Mouse (Mus musculus): ENCODE data around the gene Pcca. TPM values are rescaled to one million over a fixed set of nuclear protein-coding genes. Genes with fewer than 3 reads are reported as not detected.

Pcca gene
- polyA plus RNA-seq, 1 experiment from 2014 or later, result 34.6 TPM

GRCm38 (mm10) chr14:122651681-122652080 lies 117.6 kb downstream of the Pcca start:
- Histone ChIP-seq H3K4me3 (replicated peaks; ENCODE audit: low read length) (no peak overlapping the region), H3K27me3 (ENCODE audit: control insufficient read depth, insufficient read depth, low read length) (no peaks in the 10 kb centered on the region), H3K36me3 (replicated peaks; ENCODE audit: control insufficient read depth, insufficient read depth) (no peaks in the 10 kb centered on the region), H3K9ac (no peak overlapping the region), H3K27ac (no peak overlapping the region), H3K4me2 (replicated peaks) (no peak overlapping the region), H3K4me1 (replicated peaks; ENCODE audit: control insufficient read depth, insufficient read depth, low read length) (no peaks in the 10 kb centered on the region), H3K9me3 (ENCODE audit: control insufficient read depth, low read length) (no peaks in the 10 kb centered on the region)
- WGBS, result 95% methylated on average over 2 of the region's 2 CpGs
- DNase-seq (ENCODE audit: low spot score), result no peak
- no peak for ATAC-seq (ENCODE audit: low FRiP score)

- ATAC-seq (ENCODE audit: low FRiP score), result no peak
- WGBS, result 83% methylated on average over 3 of the region's 3 CpGs
Measured at GRCm38 (mm10) chr14:122675661-122676060, 141.5 kb downstream of the Pcca start.

GRCm38 (mm10) chr14:122683645-122684044 lies 149.5 kb downstream of the Pcca start:
- no peaks in the 10 kb centered on the region for H3K9me3 ChIP-seq (ENCODE audit: control insufficient read depth, low read length)
- ATAC-seq (ENCODE audit: low FRiP score) (no peak), DNase-seq (ENCODE audit: low spot score) (no peak)
- no peaks in the 10 kb centered on the region for H3K27me3 ChIP-seq (ENCODE audit: control insufficient read depth, insufficient read depth, low read length)
- no peak overlapping the region for H3K27ac ChIP-seq
- H3K4me1 ChIP-seq (replicated peaks; ENCODE audit: control insufficient read depth, insufficient read depth, low read length), result peaks cover 11% of the 10 kb centered on the region
- no peak overlapping the region for H3K4me3 ChIP-seq (replicated peaks; ENCODE audit: low read length)
- H3K4me2 ChIP-seq (replicated peaks), result no peak overlapping the region
- H3K9ac ChIP-seq, result no peak overlapping the region
- WGBS, result 78% methylated on average over 1 of the region's 1 CpGs
- no peaks in the 10 kb centered on the region for H3K36me3 ChIP-seq (replicated peaks; ENCODE audit: control insufficient read depth, insufficient read depth)

More at GRCm38 (mm10) chr14:122675661-122676060, 141.5 kb downstream of the Pcca start:
- Histone ChIP-seq H3K4me2 (replicated peaks) (no peak overlapping the region), H3K4me3 (replicated peaks; ENCODE audit: low read length) (no peak overlapping the region), H3K27ac (no peak overlapping the region), H3K27me3 (ENCODE audit: control insufficient read depth, insufficient read depth, low read length) (no peaks in the 10 kb centered on the region), H3K9ac (no peak overlapping the region), H3K4me1 (replicated peaks; ENCODE audit: control insufficient read depth, insufficient read depth, low read length) (no peaks in the 10 kb centered on the region), H3K36me3 (replicated peaks; ENCODE audit: control insufficient read depth, insufficient read depth) (no peaks in the 10 kb centered on the region), H3K9me3 (ENCODE audit: control insufficient read depth, low read length) (no peaks in the 10 kb centered on the region)
- DNase-seq (ENCODE audit: low spot score), result no peak

- WGBS, result 66% methylated on average over 4 of the region's 4 CpGs
- Histone ChIP-seq H3K4me1 (replicated peaks; ENCODE audit: control insufficient read depth, insufficient read depth, low read length) (peaks cover 11% of the 10 kb centered on the region), H3K9ac (no peak overlapping the region), H3K36me3 (replicated peaks; ENCODE audit: control insufficient read depth, insufficient read depth) (no peaks in the 10 kb centered on the region), H3K4me2 (replicated peaks) (no peak overlapping the region), H3K27me3 (ENCODE audit: control insufficient read depth, insufficient read depth, low read length) (no peaks in the 10 kb centered on the region), H3K9me3 (ENCODE audit: control insufficient read depth, low read length) (no peaks in the 10 kb centered on the region), H3K27ac (0 out of 2 replicates have a peak overlapping the region, but pooled peaks have one; percentile 21), H3K4me3 (replicated peaks; ENCODE audit: low read length) (no peak overlapping the region)
- peak; percentile 74 for ATAC-seq (ENCODE audit: low FRiP score)
- DNase-seq (ENCODE audit: low spot score), result peak; percentile 36
Measured at GRCm38 (mm10) chr14:122684250-122684649, 150.1 kb downstream of the Pcca start.

- Histone ChIP-seq H3K9ac (no peak overlapping the region), H3K4me2 (replicated peaks) (no peak overlapping the region), H3K4me3 (replicated peaks; ENCODE audit: low read length) (no peak overlapping the region), H3K27ac (0 out of 2 replicates have a peak overlapping the region, but pooled peaks have one; percentile 29), H3K4me1 (replicated peaks; ENCODE audit: control insufficient read depth, insufficient read depth, low read length) (peaks cover 11% of the 10 kb centered on the region), H3K36me3 (replicated peaks; ENCODE audit: control insufficient read depth, insufficient read depth) (no peaks in the 10 kb centered on the region), H3K27me3 (ENCODE audit: control insufficient read depth, insufficient read depth, low read length) (no peaks in the 10 kb centered on the region), H3K9me3 (ENCODE audit: control insufficient read depth, low read length) (no peaks in the 10 kb centered on the region)
- peak; percentile 70; the same call in 1 of the 2 replicates for ATAC-seq (ENCODE audit: low FRiP score)
- DNase-seq (ENCODE audit: low spot score), result peak; percentile 53
- WGBS, result 23% methylated on average over 2 of the region's 2 CpGs
Measured at GRCm38 (mm10) chr14:122684811-122685210, 150.7 kb downstream of the Pcca start.

- no peak overlapping the region for H3K27ac ChIP-seq
- no peak overlapping the region for H3K4me3 ChIP-seq (replicated peaks; ENCODE audit: low read length)
- no peak overlapping the region for H3K9ac ChIP-seq
- 50% methylated on average over 7 of the region's 7 CpGs for WGBS
- no peaks in the 10 kb centered on the region for H3K27me3 ChIP-seq (ENCODE audit: control insufficient read depth, insufficient read depth, low read length)
- no peaks in the 10 kb centered on the region for H3K36me3 ChIP-seq (replicated peaks; ENCODE audit: control insufficient read depth, insufficient read depth)
- ATAC-seq (ENCODE audit: low FRiP score), result peak; percentile 46; the same call in 1 of the 2 replicates
- DNase-seq (ENCODE audit: low spot score), result no peak
- H3K9me3 ChIP-seq (ENCODE audit: control insufficient read depth, low read length), result no peaks in the 10 kb centered on the region
- no peak overlapping the region for H3K4me2 ChIP-seq (replicated peaks)
- H3K4me1 ChIP-seq (replicated peaks; ENCODE audit: control insufficient read depth, insufficient read depth, low read length), result peaks cover 11% of the 10 kb centered on the region
Measured at GRCm38 (mm10) chr14:122687398-122687797, 153.3 kb downstream of the Pcca start.

GRCm38 (mm10) chr14:122688378-122688777 lies 154.3 kb downstream of the Pcca start:
- no peaks in the 10 kb centered on the region for H3K27me3 ChIP-seq (ENCODE audit: control insufficient read depth, insufficient read depth, low read length)
- DNase-seq (ENCODE audit: low spot score), result no peak

GRCm38 (mm10) chr14:122689136-122689815 lies 155.2 kb downstream of the Pcca start:
- ATAC-seq (ENCODE audit: low FRiP score), result no peak

More at GRCm38 (mm10) chr14:122688378-122688777, 154.3 kb downstream of the Pcca start:
- no peak overlapping the region for H3K4me3 ChIP-seq (replicated peaks; ENCODE audit: low read length)
- no peaks in the 10 kb centered on the region for H3K9me3 ChIP-seq (ENCODE audit: control insufficient read depth, low read length)
- no peak overlapping the region for H3K9ac ChIP-seq
- no peak overlapping the region for H3K27ac ChIP-seq
- ATAC-seq (ENCODE audit: low FRiP score), result no peak
- H3K4me2 ChIP-seq (replicated peaks), result no peak overlapping the region
- 90% methylated on average over 4 of the region's 4 CpGs for WGBS
- H3K36me3 ChIP-seq (replicated peaks; ENCODE audit: control insufficient read depth, insufficient read depth), result no peaks in the 10 kb centered on the region
- peaks cover 11% of the 10 kb centered on the region for H3K4me1 ChIP-seq (replicated peaks; ENCODE audit: control insufficient read depth, insufficient read depth, low read length)

GRCm38 (mm10) chr14:122691555-122691954 lies 157.4 kb downstream of the Pcca start:
- H3K4me2 ChIP-seq (replicated peaks), result no peak overlapping the region

More at GRCm38 (mm10) chr14:122689136-122689815, 155.2 kb downstream of the Pcca start:
- Histone ChIP-seq H3K27ac (no peak overlapping the region), H3K4me2 (replicated peaks) (no peak overlapping the region), H3K4me3 (replicated peaks; ENCODE audit: low read length) (no peak overlapping the region), H3K9ac (no peak overlapping the region), H3K9me3 (ENCODE audit: control insufficient read depth, low read length) (no peaks in the 10 kb centered on the region), H3K36me3 (replicated peaks; ENCODE audit: control insufficient read depth, insufficient read depth) (no peaks in the 10 kb centered on the region), H3K27me3 (ENCODE audit: control insufficient read depth, insufficient read depth, low read length) (no peaks in the 10 kb centered on the region), H3K4me1 (replicated peaks; ENCODE audit: control insufficient read depth, insufficient read depth, low read length) (peaks cover 8% of the 10 kb centered on the region)
- DNase-seq (ENCODE audit: low spot score), result no peak
- 63% methylated on average over 17 of the region's 17 CpGs for WGBS

More at GRCm38 (mm10) chr14:122691555-122691954, 157.4 kb downstream of the Pcca start:
- DNase-seq (ENCODE audit: low spot score) (no peak), ATAC-seq (ENCODE audit: low FRiP score) (no peak)
- no peak overlapping the region for H3K9ac ChIP-seq
- no peaks in the 10 kb centered on the region for H3K27me3 ChIP-seq (ENCODE audit: control insufficient read depth, insufficient read depth, low read length)
- H3K4me1 ChIP-seq (replicated peaks; ENCODE audit: control insufficient read depth, insufficient read depth, low read length), result no peaks in the 10 kb centered on the region
- H3K9me3 ChIP-seq (ENCODE audit: control insufficient read depth, low read length), result no peaks in the 10 kb centered on the region
- no peaks in the 10 kb centered on the region for H3K36me3 ChIP-seq (replicated peaks; ENCODE audit: control insufficient read depth, insufficient read depth)
- H3K4me3 ChIP-seq (replicated peaks; ENCODE audit: low read length), result no peak overlapping the region
- WGBS, result 93% methylated on average over 1 of the region's 1 CpGs
- H3K27ac ChIP-seq, result no peak overlapping the region

All from hindbrain, embryonic 14.5 days (tissue).